Mouse (Mus musculus) small intestine, adult 2 months (tissue): Measurements from ENCODE around the gene Vgll4. TPM values are rescaled to one million over a fixed set of nuclear protein-coding genes. Genes with fewer than 3 reads are reported as not detected.

Experiments
- H3K27ac ChIP-seq: fragments of 200-500 bp; 2 replicates; pipeline ENCODE4 v1.5.1; 2012; ENCODE audit warnings: low read depth, low read length, control low read depth, inconsistent platforms; ENCODE audit not compliant: insufficient read depth
- H3K27me3 ChIP-seq: fragments of 200-500 bp; 2 replicates; pipeline ENCODE4 v1.6.1; 2012; ENCODE audit warnings: mild to moderate bottlenecking, moderate library complexity, low read length, inconsistent platforms; ENCODE audit not compliant: control insufficient read depth, insufficient read depth
- H3K36me3 ChIP-seq: fragments of 200-500 bp; 2 replicates; pipeline ENCODE4 v1.6.1; 2012; ENCODE audit warnings: mild to moderate bottlenecking, low read length, control low read depth, inconsistent platforms; ENCODE audit not compliant: control insufficient read depth, insufficient read depth
- H3K4me1 ChIP-seq: fragments of 200-500 bp; 2 replicates; pipeline ENCODE4 v1.6.1; 2012; ENCODE audit warnings: low read length, inconsistent platforms, mixed read lengths; ENCODE audit not compliant: control insufficient read depth, insufficient read depth, insufficient read length
- H3K4me3 ChIP-seq: fragments of 200-500 bp; 2 replicates; pipeline ENCODE4 v1.5.1; 2012; ENCODE audit warnings: low read depth, mild to moderate bottlenecking, control low read depth, inconsistent platforms, low read length, moderate library complexity
- CTCF ChIP-seq: fragments of 200-500 bp; IDR thresholded peaks from 2 replicates; pipeline ENCODE4 v1.5.1; 2012; ENCODE audit warnings: low read depth, mild to moderate bottlenecking, control low read depth, inconsistent platforms, low read length, moderate library complexity, mixed read lengths; ENCODE audit not compliant: insufficient replicate concordance, insufficient read length; ENCODE audit errors: extremely low read depth
- POLR2A ChIP-seq: fragments of 200-500 bp; IDR thresholded peaks from 2 replicates; pipeline ENCODE4 v1.6.1; 2012; ENCODE audit warnings: low read depth, mild to moderate bottlenecking, control low read depth, inconsistent platforms, low read length, moderate library complexity
- WGBS: fragments of 180-500 bp; shearing (Covaris S2); methylation state at CpG from one replicate; pipeline ENCODE4 v1.1.7; 2018; 5-methylcytosine and 5-hydroxymethylcytosine counted together
- polyA plus RNA-seq: library from polyadenylated mRNA; depleted of rRNA; stranded (reverse); fragments of >200 nt; gene quantifications from 2 replicates; pipeline ENCODE4 v1.2.3, GENCODE M21; 2012

The Vgll4 gene
- polyA plus RNA-seq, 1 experiment, result 48.1 TPM

DNA sequence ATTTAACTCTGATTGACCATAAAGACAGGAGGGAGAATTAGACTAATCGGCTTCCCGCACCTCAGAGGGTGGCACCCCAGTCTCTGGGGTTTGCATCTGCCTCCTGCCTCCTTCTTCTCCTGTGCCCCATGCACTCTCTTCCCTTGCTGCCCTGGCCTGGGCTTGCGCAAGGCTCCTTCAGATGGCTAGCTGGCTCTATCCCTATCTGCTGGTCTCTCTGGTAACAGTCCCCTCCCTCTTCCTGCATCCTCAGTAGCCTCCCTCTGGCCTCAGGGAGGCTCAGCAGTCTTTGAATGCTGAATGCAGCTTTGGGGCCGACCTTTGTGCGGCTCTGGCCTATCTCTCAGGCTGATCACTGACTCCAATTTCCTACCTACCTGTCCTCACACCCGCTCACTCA, 37.2 kb upstream of the Vgll4 start:
- Histone ChIP-seq H3K4me1 (peaks cover 2% of the 10 kb centered on the region; the same call in 1 of the 2 replicates), H3K27ac (no peak overlapping the region), H3K4me3 (no peak overlapping the region), H3K27me3 (no peaks in the 10 kb centered on the region), H3K36me3 (peaks cover 11% of the 10 kb centered on the region)
- TF ChIP-seq CTCF (no peak), POLR2A (no peak)
- WGBS, result 57% methylated on average over 6 of the region's 6 CpGs

GRCm38 (mm10) chr6:115006065-115006464, 36.3 kb upstream of the Vgll4 start:
- Histone ChIP-seq H3K4me3 (no peak overlapping the region), H3K27ac (no peak overlapping the region), H3K27me3 (no peaks in the 10 kb centered on the region), H3K4me1 (peaks cover 2% of the 10 kb centered on the region; the same call in 1 of the 2 replicates), H3K36me3 (peaks cover 10% of the 10 kb centered on the region)
- no peak for TF ChIP-seq CTCF
- TF ChIP-seq POLR2A, result no peak
- WGBS, result 80% methylated on average over 3 of the region's 3 CpGs

GRCm38 (mm10) chr6:115005351-115005890, 35.6 kb upstream of the Vgll4 start:
- Histone ChIP-seq H3K27me3 (no peaks in the 10 kb centered on the region), H3K4me3 (no peak overlapping the region), H3K27ac (no peak overlapping the region), H3K4me1 (peaks cover 2% of the 10 kb centered on the region; the same call in 1 of the 2 replicates), H3K36me3 (peaks cover 5% of the 10 kb centered on the region)
- TF ChIP-seq POLR2A (no peak), CTCF (no peak)
- WGBS, result 93% methylated on average over 8 of the region's 8 CpGs

- WGBS, result 93% methylated on average over 8 of the region's 8 CpGs
- H3K27ac ChIP-seq, result no peak overlapping the region
- H3K27me3 ChIP-seq, result no peaks in the 10 kb centered on the region
These were observed 34.8 kb upstream of the Vgll4 start for GRCm38 (mm10) chr6:115004636-115005035.

DNA sequence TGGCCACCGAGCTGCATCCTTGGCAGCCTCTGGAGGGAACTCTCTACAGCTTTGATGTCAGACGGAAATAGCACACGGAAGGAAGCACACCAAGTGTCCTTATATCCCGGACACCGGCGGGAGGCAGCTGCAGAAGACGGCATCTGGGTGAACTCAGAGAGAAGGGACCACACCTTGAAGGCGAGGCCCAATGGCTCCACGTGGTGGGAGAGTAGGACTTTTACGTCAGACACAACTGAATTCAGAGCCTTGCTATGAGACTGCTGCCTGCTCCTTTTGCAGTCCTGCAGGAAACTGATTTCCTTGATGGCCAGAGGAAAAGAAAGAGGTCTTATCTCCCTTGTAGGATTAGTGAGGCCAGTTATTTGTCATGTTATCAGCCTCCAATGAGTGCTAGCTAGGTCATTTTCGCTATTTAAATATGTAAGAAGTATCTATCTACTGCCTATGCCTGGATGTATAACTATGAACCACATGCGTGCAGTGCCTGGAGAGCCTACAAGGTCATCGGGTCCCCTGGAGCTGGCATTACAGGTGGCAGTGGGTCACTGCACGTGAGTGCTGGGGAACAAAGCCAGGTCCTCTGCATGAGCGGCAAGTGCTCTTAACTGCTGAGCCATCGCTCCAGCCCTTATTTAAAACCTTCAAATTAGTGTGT, 28.7 kb upstream of the Vgll4 start:
- Histone ChIP-seq H3K36me3 (no peaks in the 10 kb centered on the region; the same call in 1 of the 2 replicates), H3K27me3 (no peaks in the 10 kb centered on the region), H3K4me1 (peaks cover 5% of the 10 kb centered on the region; the same call in 1 of the 2 replicates), H3K27ac (no peak overlapping the region), H3K4me3 (no peak overlapping the region)
- TF ChIP-seq CTCF (no peak), POLR2A (no peak)
- 34% methylated on average over 16 of the region's 16 CpGs for WGBS

More at GRCm38 (mm10) chr6:115004636-115005035, 34.8 kb upstream of the Vgll4 start:
- Histone ChIP-seq H3K36me3 (peaks cover 2% of the 10 kb centered on the region), H3K4me3 (no peak overlapping the region), H3K4me1 (peaks cover 2% of the 10 kb centered on the region; the same call in 1 of the 2 replicates)
- TF ChIP-seq CTCF (no peak), POLR2A (no peak)

DNA sequence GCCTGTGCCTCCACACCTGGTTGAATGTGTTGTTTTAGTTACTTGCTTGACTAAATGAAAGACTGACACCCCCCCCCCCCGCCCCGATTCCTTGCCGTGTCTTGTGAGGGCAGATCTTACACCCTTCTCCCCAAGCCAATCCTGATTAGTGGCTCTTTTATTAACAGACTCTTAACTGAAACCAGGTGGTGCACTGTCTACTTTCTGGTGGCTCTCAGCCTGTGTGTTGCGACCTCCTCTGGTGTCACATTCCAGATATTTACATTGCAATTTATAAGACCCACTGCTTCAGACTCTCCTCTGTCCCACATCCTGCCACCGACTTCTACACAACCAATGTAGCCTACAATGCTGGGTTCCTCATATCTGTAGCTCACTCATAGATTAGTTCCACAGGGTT, 27.7 kb upstream of the Vgll4 start:
- H3K4me1 ChIP-seq, result peaks cover 5% of the 10 kb centered on the region; the same call in 1 of the 2 replicates
- WGBS, result 36% methylated on average over 5 of the region's 5 CpGs
- H3K27me3 ChIP-seq, result no peaks in the 10 kb centered on the region
- no peak overlapping the region for H3K4me3 ChIP-seq
- no peak overlapping the region for H3K27ac ChIP-seq
- H3K36me3 ChIP-seq, result no peaks in the 10 kb centered on the region; the same call in 1 of the 2 replicates
- no peak for TF ChIP-seq CTCF
- TF ChIP-seq POLR2A, result no peak

DNA sequence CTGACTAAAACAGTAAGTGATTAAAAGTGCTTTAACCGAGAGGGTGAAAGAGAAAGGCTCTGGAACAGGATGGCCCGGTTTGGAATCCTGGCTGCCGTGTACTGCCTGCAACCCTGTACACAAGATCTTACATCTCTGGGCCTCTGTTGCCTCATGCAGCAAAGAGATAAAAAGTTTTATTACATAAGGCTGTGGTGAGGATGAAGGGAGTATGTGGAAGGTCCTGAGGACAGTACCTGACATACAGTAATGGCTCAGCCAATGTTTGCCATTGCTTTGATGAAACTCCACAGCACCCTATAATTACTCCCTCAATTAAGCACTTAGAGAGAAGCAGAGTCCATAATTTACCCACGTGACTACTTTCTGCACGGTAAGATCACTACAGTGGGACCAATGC, 27.1 kb upstream of the Vgll4 start:
- no peak for TF ChIP-seq CTCF
- no peak for TF ChIP-seq POLR2A
- Histone ChIP-seq H3K27ac (no peak overlapping the region), H3K27me3 (no peaks in the 10 kb centered on the region), H3K4me1 (peaks cover 5% of the 10 kb centered on the region; the same call in 1 of the 2 replicates), H3K36me3 (no peaks in the 10 kb centered on the region; the same call in 1 of the 2 replicates), H3K4me3 (no peak overlapping the region)
- WGBS, result 33% methylated on average over 5 of the region's 5 CpGs
